Mouse (Mus musculus): ENCODE measurements at regions not wholly inside any gene's neighbourhood (a gene's known extent, or its start where the extent isn't known, plus 50 kb on each side); places are given as distances from the start of the nearest gene placed in this dataset.

DNA sequence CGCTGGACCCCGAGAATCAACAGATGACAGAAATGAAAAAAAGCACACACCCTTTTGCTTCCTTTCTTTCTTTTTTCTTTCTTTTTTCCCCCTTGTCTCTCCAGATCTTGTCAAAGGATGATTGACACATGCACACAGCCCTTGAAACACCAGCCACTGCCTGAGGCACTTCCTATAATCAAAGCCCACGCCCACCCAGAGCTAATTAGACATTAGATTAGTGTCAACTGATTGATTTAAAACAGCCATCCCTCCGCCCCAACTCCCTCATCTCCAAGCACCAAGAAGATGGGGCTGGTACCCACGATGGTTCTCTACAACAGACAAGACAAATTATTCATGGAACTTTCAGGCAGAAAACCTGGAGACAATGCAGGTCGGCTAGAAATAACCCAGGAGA, 239.5 kb upstream of the Sox9 start:
- H3K27ac ChIP-seq (replicated peaks) = peak overlapping the region; percentile 15; the same call in 1 of the 2 replicates
- no peak for DNase-seq (ENCODE audit: low spot score)

DNA sequence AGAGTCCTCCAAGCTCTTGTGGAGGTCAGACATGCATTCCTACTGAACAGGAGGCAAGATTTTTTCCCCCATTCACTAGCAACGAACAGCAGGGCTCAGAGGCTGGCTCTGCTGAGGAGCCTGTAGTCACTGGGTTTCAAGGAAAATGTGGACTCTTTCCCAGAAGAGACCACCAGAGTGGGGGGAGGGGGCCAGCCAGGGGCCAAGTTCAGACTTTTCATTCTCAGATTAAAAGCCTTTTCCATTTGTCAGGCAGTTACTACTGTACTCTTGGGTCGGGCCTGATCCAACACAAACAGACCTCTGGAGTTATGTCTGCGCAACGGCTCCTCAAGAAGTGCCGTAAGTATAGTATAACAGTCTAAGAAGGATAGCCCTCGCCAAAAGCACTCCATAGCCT, 238.6 kb upstream of the Sox9 start:
- no peaks in the 10 kb centered on the region for H3K36me3 ChIP-seq (replicated peaks)
- whole genome bisulfite sequencing = 76% methylated on average over 6 of the region's 6 CpGs
- H3K4me1 ChIP-seq = peaks cover 57% of the 10 kb centered on the region
- no peak for DNase-seq (ENCODE audit: low spot score)
- H3K27ac ChIP-seq (replicated peaks) = peak overlapping the region; percentile 75
- no peaks in the 10 kb centered on the region for H3K27me3 ChIP-seq (replicated peaks; ENCODE audit: low read depth, poor library complexity, severe bottlenecking)
- H3K4me3 ChIP-seq = no peak overlapping the region
- H3K9me3 ChIP-seq = no peaks in the 10 kb centered on the region

More for the DNA sequence above, 239.5 kb upstream of the Sox9 start:
- no peak overlapping the region for H3K4me3 ChIP-seq
- H3K4me1 ChIP-seq = peaks cover 66% of the 10 kb centered on the region
- 11% methylated on average over 6 of the region's 6 CpGs for WGBS
- no peaks in the 10 kb centered on the region for H3K36me3 ChIP-seq (replicated peaks)
- H3K9me3 ChIP-seq = no peaks in the 10 kb centered on the region
- no peaks in the 10 kb centered on the region for H3K27me3 ChIP-seq (replicated peaks; ENCODE audit: low read depth, poor library complexity, severe bottlenecking)

DNA sequence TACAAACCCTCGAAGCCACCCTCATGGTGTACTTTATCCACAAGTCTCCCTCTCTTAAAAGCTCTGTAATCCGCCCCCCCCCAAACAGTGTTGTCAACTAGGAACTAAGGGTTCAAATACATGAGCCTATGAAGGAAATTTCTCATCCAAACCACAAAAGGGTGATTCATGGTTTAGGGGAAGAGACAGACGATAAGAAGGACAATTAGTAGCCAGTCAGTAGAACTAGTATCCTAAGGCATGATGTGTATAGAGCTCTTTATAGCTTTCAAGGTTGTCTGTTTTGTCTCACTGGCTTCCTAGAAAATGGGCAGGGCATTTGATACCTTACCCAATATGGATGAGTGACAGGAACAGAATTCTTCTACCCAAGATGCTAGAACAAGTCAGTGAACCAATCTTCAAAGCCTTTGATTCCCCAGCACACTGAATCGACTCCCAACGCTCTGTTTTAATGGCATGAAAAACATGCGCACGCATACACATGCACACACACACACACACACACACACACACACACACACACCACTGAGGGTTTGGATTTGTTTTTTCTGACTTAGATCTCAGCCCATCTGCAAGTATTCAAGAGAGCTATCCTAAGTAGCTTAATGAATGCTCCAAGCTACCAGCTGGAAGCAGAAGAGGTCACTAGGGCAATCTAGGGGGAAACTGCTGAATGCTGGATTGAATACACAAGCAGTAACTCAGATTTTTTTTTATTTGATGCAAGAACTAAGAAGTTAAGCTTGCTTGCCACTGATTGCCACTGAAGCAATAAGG, 236.6 kb upstream of the Sox9 start:
- H3K27ac ChIP-seq (replicated peaks) = peak overlapping the region; percentile 51
- H3K9me3 ChIP-seq = no peaks in the 10 kb centered on the region
- WGBS = 50% methylated on average over 7 of the region's 7 CpGs
- no peaks in the 10 kb centered on the region for H3K36me3 ChIP-seq (replicated peaks)
- DNase-seq (ENCODE audit: low spot score) = peak; percentile 71
- H3K4me1 ChIP-seq = peaks cover 42% of the 10 kb centered on the region
- H3K27me3 ChIP-seq (replicated peaks; ENCODE audit: low read depth, poor library complexity, severe bottlenecking) = no peaks in the 10 kb centered on the region
- no peak overlapping the region for H3K4me3 ChIP-seq

DNA sequence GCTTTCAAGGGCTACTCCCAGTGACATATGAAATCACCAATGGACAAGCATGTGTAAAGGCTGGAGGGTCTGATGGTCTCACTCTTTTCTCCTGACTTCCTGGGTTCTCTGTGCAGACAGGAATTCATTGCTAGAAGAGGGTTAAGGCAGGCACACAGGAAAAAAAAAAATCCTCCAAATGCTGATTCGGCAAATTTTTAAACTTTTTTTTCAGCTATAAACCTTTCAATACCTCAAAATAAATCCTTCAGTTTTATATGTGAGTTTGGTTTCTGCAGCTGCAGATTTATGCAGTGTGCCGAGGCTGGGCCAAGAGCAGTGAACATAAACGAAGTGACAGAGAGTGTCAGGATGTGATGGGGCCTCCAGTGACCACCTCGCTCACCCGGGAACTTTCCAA, 235.9 kb upstream of the Sox9 start:
- peaks cover 50% of the 10 kb centered on the region for H3K4me1 ChIP-seq
- WGBS = 68% methylated on average over 5 of the region's 5 CpGs
- H3K4me3 ChIP-seq = no peak overlapping the region
- no peak for DNase-seq (ENCODE audit: low spot score)
- no peaks in the 10 kb centered on the region for H3K27me3 ChIP-seq (replicated peaks; ENCODE audit: low read depth, poor library complexity, severe bottlenecking)
- no peaks in the 10 kb centered on the region for H3K36me3 ChIP-seq (replicated peaks)
- no peaks in the 10 kb centered on the region for H3K9me3 ChIP-seq
- peak overlapping the region; percentile 51 for H3K27ac ChIP-seq (replicated peaks)

DNA sequence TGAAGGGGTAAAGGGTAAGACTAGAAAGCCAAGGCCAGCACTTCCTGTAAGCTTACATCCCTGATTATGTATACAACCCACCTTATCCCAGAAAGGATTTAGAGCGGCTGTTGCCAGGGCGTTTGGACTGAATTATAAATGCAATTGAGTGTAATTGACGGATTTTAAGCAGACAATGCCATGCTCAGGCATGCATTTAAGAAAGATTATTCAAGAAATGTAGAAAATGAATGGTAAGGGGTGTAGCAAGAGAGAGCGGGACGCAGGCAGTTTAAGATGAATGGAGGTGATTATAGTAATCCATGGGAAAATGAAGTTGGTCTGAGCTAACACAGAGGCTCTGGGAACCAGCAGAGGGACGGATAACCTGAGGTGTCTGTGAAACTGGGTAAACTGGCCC, 229.2 kb upstream of the Sox9 start:
- Histone ChIP-seq H3K4me1 (peaks cover 33% of the 10 kb centered on the region), H3K9me3 (no peaks in the 10 kb centered on the region), H3K4me3 (no peak overlapping the region), H3K36me3 (replicated peaks) (no peaks in the 10 kb centered on the region), H3K27ac (replicated peaks) (0 out of 2 replicates have a peak overlapping the region, but pooled peaks have one; percentile 4), H3K27me3 (replicated peaks; ENCODE audit: low read depth, poor library complexity, severe bottlenecking) (no peaks in the 10 kb centered on the region)
- WGBS = 53% methylated on average over 6 of the region's 6 CpGs
- DNase-seq (ENCODE audit: low spot score) = no peak

DNA sequence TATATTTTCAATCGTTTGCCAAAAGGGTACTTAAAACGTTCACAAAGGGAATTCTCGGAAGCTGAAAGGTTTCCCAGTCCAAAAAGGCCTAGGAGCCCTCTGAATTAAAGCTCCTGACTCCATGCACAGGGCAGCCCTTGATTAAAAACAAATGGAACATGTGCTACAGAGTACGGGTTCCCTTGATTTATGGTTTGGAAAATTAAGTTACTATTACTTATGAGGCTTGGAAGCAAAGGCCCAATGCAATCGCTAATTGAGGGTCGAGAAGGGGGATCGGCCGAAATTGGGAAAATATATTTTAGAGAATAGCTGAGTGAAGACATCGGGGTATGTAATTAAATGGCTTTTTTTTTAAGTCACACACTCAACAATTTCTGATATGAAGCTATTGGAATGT, 219.0 kb upstream of the Sox9 start:
- Histone ChIP-seq H3K4me3 (no peak overlapping the region), H3K27me3 (replicated peaks; ENCODE audit: low read depth, poor library complexity, severe bottlenecking) (no peaks in the 10 kb centered on the region; the same call in 1 of the 2 replicates), H3K9me3 (peaks cover 7% of the 10 kb centered on the region; the same call in 1 of the 2 replicates), H3K36me3 (replicated peaks) (no peaks in the 10 kb centered on the region), H3K4me1 (no peaks in the 10 kb centered on the region), H3K27ac (replicated peaks) (no peak overlapping the region)
- 78% methylated on average over 9 of the region's 9 CpGs for WGBS
- no peak for DNase-seq (ENCODE audit: low spot score)

DNA sequence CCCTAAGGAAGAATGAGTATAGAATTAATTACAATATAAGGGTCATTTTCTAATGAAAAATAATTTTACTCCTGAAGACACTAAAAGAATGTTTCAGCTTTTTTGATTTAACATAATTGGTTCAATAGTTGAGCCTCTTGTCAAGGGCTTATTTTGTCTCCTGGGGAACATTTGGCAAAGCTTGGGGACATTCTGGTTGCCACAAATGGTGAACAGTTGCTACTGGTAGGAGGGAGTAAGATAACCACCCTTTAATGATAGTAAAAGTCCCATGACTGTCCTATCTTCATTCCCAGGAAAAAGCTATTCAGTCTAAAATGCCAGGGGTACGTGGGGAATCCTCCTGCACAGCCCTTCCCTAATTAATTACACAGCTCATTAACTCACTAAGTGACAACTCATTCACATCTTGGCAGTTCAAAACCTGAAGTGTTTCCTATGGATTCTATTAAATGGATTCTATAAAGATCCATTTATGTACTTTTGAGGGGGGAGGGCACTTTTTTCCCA, 217.3 kb upstream of the Sox9 start:
- Histone ChIP-seq H3K9me3 (no peaks in the 10 kb centered on the region; the same call in 1 of the 2 replicates), H3K4me3 (no peak overlapping the region), H3K4me1 (no peaks in the 10 kb centered on the region), H3K27me3 (replicated peaks; ENCODE audit: low read depth, poor library complexity, severe bottlenecking) (no peaks in the 10 kb centered on the region; the same call in 1 of the 2 replicates), H3K36me3 (replicated peaks) (no peaks in the 10 kb centered on the region), H3K27ac (replicated peaks) (no peak overlapping the region)
- WGBS = 17% methylated on average over 1 of the region's 1 CpGs
- no peak for DNase-seq (ENCODE audit: low spot score)

DNA sequence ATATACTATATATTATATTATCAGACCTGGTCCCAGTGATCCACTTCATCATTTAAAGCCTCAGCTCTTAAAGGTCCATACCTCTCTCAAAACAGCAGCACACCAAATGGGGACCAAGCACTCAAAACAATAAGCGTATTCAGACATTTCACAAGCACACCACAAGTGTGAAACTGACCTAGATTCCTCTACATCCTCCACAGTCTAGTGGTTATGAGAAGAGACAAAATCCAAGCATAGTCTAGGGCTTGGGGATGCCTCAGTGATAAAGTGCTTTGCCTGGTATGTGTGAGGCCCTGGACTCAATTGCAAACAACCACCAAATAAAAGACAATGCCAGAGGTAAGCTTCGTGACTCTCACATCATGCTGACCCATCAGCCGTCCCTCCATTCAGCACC, 216.0 kb upstream of the Sox9 start:
- 82% methylated on average over 3 of the region's 3 CpGs for WGBS
- no peak for DNase-seq (ENCODE audit: low spot score)
- H3K9me3 ChIP-seq = no peaks in the 10 kb centered on the region
- no peaks in the 10 kb centered on the region; the same call in 1 of the 2 replicates for H3K27me3 ChIP-seq (replicated peaks; ENCODE audit: low read depth, poor library complexity, severe bottlenecking)
- no peak overlapping the region for H3K27ac ChIP-seq (replicated peaks)
- no peaks in the 10 kb centered on the region for H3K36me3 ChIP-seq (replicated peaks)
- H3K4me1 ChIP-seq = no peaks in the 10 kb centered on the region
- no peak overlapping the region for H3K4me3 ChIP-seq

DNA sequence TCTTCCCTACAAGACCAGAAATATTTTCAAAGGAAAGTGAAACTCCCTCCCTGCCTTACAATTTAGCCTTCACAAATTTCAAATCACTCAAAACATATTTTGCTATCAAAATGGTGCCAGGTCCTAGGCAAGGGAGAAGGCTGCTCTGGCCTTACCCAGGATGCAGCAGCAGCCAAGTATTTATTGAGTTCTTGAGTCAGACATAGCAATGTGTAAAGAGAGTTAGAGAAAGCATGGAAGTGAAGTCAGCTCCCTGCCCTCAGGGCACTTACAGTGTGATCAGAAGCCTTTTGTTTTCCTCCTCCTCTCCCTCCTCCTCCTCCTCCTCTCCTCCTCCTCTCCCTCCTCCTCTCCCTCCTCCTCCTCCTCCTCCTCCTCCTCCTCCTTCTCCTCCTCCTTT, 194.6 kb upstream of the Sox9 start:
- Histone ChIP-seq H3K4me3 (no peak overlapping the region), H3K9me3 (peaks cover 4% of the 10 kb centered on the region; the same call in 1 of the 2 replicates), H3K4me1 (peaks cover 4% of the 10 kb centered on the region; the same call in 1 of the 2 replicates), H3K36me3 (replicated peaks) (no peaks in the 10 kb centered on the region), H3K27me3 (replicated peaks; ENCODE audit: low read depth, poor library complexity, severe bottlenecking) (no peaks in the 10 kb centered on the region), H3K27ac (replicated peaks) (no peak overlapping the region)
- DNase-seq (ENCODE audit: low spot score) = no peak

DNA sequence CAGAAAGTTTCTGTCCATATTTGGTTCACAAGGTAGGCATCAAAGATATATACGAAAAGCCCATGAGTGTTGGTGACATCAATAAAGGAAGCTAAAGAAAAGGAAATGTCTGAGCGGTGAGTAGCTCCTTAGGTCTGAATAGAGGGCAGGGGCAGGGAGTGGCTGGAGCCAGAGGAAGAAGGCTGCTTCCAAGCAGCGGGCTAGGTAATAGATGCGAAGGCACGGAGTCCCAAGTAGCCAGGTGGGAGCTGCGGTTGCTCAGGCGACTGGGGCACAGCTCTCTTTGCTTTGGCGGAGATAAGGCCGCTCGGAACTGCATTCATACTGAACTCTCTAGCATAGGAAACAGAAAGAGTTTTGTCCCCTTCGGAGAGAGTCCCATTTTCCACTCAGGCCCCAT, 193.9 kb upstream of the Sox9 start:
- Histone ChIP-seq H3K27me3 (replicated peaks; ENCODE audit: low read depth, poor library complexity, severe bottlenecking) (no peaks in the 10 kb centered on the region), H3K9me3 (peaks cover 4% of the 10 kb centered on the region; the same call in 1 of the 2 replicates), H3K4me3 (no peak overlapping the region), H3K36me3 (replicated peaks) (no peaks in the 10 kb centered on the region), H3K27ac (replicated peaks) (no peak overlapping the region), H3K4me1 (peaks cover 10% of the 10 kb centered on the region)
- WGBS = 65% methylated on average over 11 of the region's 11 CpGs
- no peak for DNase-seq (ENCODE audit: low spot score)

DNA sequence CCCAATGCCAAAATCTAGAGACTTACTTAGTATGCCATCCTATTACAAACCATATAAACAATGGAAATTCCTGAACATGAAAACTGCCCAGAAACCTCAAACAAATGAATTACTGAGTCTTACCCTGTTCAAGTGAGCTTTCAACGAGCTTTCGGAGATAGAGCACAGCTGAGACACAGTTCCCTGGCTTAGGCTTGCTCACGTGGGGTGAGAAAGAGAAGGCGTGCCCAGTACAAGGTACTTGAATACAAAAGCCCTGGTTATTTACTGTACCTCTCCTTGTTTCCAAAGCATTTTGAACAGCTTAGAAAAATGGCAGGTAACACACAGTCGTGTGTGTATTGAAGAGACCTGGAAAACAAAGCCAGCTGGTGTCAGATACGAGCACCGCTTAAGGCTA, 191.8 kb upstream of the Sox9 start:
- Histone ChIP-seq H3K4me1 (peaks cover 10% of the 10 kb centered on the region), H3K4me3 (no peak overlapping the region), H3K27ac (replicated peaks) (no peak overlapping the region), H3K9me3 (peaks cover 4% of the 10 kb centered on the region; the same call in 1 of the 2 replicates), H3K36me3 (replicated peaks) (no peaks in the 10 kb centered on the region), H3K27me3 (replicated peaks; ENCODE audit: low read depth, poor library complexity, severe bottlenecking) (no peaks in the 10 kb centered on the region)
- WGBS = 94% methylated on average over 7 of the region's 7 CpGs
- DNase-seq (ENCODE audit: low spot score) = no peak

DNA sequence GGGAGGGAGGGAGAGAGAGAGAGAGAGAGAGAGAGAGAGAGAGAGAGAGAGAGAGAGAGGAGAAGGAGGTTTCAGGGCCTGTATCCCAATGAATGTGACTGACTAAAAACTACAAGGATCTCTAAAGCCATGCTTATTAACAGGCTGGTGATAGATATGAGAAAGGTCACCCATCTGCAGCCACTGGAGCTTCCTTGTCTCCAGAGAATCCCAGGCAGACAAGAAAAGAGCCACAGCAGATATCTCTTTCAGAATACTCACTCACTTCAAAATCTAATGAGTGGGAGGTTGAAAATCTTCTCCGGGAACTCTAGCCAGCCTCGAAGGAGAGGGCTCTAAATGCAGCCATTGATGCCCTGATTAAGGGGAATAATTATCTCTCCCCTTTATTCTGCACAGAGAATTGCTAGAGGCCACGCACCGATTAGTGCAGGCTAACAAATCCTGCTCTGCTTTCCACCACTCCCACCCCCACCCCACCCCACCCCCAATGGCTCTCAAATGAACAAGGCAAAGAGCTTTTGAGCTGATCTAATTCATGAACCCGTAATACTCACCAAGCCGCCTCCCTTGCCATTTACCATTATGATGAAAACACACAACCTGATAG, 189.5 kb upstream of the Sox9 start:
- 19% methylated on average over 6 of the region's 6 CpGs for WGBS
- Histone ChIP-seq H3K27ac (replicated peaks) (peak overlapping the region; percentile 48), H3K4me1 (peaks cover 10% of the 10 kb centered on the region), H3K4me3 (0 out of 2 replicates have a peak overlapping the region, but pooled peaks have one; percentile 18), H3K36me3 (replicated peaks) (no peaks in the 10 kb centered on the region), H3K9me3 (peaks cover 4% of the 10 kb centered on the region; the same call in 1 of the 2 replicates), H3K27me3 (replicated peaks; ENCODE audit: low read depth, poor library complexity, severe bottlenecking) (no peaks in the 10 kb centered on the region)
- DNase-seq (ENCODE audit: low spot score) = peak; percentile 30

DNA sequence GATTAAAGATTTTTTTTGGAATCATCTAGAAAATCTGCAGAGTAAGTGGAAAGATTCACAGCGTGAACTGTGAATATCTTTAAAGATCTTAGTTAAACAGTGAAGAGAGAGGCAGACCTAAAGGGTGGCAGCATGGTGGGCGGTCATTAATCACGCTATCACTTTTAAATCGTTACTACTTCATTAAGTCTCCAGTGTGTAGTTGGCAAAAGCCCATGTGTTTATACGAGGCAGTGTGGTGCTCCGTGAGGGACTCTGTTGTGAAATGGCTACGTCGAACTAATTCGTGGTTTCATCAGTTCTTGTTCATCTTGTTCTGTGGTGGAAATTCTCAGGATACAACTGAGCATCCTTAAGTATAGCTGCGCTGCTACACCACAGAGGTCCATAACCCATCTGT, 188.2 kb upstream of the Sox9 start:
- Histone ChIP-seq H3K27ac (replicated peaks) (no peak overlapping the region), H3K9me3 (peaks cover 4% of the 10 kb centered on the region; the same call in 1 of the 2 replicates), H3K27me3 (replicated peaks; ENCODE audit: low read depth, poor library complexity, severe bottlenecking) (no peaks in the 10 kb centered on the region), H3K4me3 (no peak overlapping the region), H3K36me3 (replicated peaks) (no peaks in the 10 kb centered on the region), H3K4me1 (peaks cover 8% of the 10 kb centered on the region)
- 85% methylated on average over 10 of the region's 10 CpGs for WGBS
- DNase-seq (ENCODE audit: low spot score) = no peak

Measured in embryonic facial prominence, embryonic 10.5 days (tissue).